Mouse (Mus musculus): ENCODE results near the gene 1700023F06Rik.
"Not testable (repeated sequence)": the region's sequence is repeated elsewhere in the genome, so short reads cannot be mapped to it uniquely, and the experiment has no call there.

The 1700023F06Rik gene

DNA sequence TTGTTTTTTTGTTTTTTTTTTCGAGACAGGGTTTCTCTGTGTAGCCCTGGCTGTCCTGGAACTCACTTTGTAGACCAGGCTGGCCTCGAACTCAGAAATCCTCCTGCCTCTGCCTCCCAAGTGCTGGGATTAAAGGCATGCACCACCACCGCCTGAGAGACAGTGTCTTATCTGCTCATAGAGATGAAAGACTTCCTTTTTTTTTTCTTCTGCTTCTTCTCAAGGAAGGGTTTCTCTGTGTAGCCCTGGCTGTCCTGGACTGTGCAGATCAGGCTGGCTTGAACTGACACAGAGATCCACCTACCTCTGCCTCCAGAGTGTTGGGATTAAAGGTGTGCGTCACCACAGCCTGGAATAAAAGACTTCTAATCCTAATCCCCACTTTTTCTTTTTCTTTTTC is 14.4 kb upstream of the 1700023F06Rik start:
- not testable (repeated sequence) for DNase-seq

DNA sequence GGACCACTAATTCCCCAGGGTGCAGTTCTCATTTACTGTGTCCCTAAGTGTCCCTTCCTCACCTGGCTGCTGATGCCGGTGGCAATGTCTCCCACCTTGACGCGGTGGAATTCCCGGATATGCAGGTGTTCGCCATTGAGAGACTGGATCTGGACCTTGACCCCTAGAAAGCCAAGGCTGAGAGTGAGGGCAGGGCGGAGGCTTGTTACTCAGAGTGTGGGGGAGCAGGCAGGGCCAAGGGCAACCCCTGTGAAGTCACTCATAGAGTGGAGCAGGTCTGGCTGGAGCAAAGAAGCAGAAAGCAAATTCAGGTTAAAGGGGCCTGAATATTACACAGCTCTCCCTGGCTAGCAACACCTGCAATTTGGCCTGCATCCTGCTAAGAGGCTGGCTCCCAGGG is 13.1 kb upstream of the 1700023F06Rik start:
- no peak for DNase-seq

DNA sequence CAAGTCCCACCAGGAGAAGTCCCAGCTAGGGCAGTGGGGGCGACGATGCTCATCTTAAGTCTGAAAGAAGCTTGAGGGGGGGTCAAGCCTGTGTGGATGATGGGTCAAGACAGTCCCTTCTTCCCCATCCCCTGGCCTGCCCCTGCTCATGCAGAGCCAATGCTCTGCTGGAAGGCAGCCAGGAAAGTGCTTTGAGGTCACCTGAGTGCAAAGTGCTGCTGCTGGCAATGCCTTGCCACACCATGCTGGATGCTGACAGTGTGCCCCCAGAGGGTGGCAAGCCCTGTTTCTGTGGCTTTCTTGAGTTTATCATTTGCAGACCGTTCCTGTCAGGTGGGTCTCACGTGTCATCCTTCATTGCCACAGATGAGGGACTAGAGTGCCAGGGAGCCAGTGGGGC is 11.6 kb upstream of the 1700023F06Rik start:
- DNase-seq, result no peak

DNA sequence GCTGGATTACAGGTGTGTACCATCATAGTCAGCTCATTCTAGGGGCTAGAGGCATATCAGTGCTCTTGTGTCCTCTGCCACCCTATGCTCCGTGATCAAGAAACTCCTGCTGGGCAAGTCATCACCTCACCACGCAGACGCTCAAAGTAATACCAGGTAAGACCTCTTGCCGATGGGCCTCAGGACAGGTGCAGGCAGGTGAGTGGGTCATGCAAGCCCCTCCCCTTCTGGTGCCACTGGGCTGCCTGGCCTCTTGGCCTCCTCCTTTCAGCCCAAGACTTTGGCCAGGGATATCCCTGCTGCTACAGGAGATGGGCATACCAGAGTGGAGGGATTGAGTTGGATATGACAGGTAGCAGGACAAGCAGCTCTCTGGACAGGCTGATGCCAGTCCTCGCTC is 10.9 kb upstream of the 1700023F06Rik start:
- DNase-seq, result no peak

DNA sequence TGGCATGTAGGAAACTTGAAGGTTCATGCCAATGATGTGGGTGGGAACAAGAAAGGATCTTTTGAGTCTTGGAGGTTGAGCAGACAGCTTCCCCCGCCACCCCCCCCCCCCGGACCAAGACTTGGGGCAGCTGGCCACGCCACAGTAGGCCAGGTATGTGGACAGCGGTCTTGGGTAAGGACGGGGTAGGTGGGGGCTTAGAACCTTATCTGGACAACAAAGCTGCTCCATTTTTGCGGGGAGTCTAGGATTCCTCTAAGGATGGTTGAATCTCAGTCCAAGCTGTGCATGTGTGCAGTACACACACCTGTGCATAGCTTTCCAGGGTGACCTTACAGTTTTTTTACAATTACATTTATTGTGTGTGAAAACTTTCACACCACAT is 10.2 kb upstream of the 1700023F06Rik start:
- no peak for DNase-seq

DNA sequence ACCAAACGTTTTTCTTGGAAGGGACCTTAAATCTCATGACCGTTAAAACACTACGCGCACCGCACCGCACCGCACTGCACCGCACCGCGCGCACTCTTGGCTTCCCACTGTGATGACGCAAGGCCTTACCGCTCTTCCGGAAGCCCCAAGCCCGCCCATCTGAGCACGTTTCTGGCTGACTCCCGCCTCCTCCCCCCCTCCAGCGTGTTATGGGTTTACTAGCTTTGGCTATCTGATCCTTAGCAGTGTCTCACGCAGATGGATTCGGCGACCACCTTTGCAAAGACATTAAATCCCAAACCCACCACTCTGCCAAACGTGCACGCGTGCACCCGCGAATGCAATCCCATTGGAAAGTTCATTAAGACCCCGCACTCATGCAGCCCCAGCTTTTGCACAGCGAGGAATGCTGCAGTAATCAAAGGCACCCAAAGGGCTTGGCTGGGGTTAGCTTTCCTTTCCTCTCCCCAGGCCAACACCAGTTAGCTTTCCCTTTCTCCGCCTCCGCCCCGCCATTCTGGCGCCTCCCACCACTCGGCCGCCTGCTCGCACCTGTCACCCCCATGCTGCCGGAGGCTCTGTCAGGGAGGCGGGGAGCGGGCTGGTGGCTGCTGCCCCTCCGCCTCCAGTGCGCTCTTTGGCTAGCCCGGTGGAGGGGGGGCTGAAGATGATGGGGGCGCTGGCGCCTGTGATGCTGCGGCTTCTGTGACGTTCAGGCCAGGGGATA is 9.6 kb upstream of the 1700023F06Rik start, which contains the start of gene Spata32:
Spata32 (minus strand) TSS at position 643 of the 727 bp plus-strand sequence.
- DNase-seq, result peak; percentile 62 to 67

DNA sequence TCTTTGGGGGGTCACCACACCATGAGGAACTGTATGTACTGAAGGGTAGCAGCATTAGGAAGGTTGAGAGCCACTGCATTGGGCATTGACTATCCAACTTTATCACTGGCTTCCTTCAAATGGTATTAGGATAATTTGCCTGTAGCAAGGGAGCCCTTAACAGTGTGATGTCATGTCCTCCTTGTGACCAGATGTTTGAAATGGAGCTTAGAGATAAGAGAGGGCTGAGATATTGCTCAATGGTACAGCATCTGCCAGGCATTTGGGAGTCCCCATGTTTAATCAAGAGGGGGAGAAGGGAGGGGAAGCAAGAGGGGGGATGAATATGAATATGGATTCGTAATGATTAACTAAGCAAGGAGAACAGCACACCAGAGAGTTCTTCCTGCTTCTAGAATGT is 7.0 kb upstream of the 1700023F06Rik start:
- no peak for DNase-seq

DNA sequence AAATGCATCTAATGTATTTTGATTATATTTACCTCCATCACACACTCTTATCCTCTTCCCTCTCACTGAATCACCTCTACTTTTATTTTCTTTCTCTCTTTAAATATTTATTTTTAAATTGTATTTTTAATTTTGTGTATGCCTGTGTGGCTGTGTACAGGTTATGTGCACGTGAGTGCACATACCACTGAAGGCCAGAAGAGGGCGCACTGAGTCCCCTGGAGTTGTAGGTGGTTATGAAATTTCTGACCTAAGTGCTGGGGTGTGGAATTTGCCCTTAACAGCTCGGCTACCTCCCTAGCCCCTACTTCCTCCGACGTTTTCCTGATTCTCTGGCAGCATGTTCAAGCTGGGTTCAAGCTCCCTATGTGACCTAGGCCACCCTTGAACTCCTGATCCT is 5.4 kb upstream of the 1700023F06Rik start:
- DNase-seq, result no peak

DNA sequence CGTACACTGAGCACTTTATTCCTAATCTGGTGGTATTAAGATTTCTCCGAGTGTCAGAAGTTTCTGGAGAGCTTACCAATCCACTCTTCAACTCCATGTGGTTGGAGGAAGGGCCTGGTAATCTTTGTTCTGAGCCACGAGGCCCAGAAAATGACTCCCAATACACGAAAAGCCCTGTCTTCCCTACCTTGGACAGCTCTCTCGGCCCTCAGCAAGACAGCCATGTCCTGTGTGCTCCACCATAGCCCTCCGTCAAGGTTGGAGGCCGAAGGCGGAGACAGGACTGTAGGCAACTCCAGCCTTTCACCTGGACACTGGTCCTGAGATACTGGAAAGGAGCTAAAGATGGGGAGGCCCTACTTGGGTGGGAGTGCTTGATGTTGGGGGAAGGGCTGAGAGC is 1.9 kb upstream of the 1700023F06Rik start:
- DNase-seq, result no peak

DNA sequence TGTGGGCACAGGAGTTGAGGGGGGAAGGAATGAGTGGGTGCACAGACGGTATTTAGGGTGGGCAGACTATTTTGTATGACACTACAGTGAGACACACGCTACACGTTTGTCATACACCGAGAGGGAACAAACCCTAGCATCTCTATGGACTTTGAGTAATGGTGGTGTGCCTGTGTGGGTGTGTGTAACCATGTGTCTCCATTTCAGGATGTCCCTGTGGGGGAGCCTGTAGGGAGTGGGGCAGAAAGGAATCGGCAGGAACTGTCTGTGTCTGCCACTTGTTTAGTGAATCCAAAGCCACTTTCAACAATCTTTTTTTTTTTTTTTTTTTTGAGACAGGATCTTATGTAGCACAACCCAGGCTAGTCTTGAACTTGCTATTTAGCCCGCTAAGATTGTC is 2.2 kb downstream of the 1700023F06Rik start:
- no peak for DNase-seq

DNA sequence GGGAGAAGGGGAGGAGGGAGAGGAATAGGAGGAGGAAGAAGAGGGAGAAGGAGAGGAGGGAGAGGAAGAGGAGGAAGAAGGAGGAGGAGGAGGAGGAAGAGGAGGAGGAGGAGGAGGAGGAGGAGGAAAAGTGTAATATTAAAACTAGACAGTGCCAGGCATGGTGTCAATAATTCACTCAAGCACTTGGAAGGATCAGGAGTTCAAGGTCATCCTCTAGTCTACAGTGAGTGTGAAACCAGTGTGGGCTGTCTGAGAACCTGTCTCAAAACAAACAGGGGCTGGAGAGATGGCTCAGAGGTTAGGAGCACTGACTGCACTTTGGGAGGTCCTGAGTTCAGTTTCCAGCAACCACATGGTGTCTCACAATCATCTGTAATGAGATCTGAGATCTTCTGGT is 6.0 kb downstream of the 1700023F06Rik start:
- no peak for DNase-seq

DNA sequence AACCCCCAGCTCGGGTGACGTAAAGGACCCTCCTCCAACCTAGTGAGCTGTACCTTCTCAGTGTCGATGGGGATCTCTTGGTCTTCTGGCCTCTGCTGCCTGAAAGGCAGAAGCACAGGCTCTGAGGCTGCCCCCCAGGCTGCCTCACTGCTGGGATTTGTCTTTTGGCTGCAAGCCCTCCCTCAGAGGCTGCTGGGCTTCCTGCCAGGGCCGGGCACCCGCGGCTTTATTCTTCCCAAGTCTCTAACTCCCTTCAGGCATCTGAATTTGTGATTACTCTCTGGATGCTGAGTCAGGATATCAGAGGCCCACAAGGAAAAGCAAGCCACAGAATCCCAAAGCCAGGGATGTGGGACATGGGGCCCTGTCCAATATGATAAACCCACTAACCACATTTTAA is 6.7 kb downstream of the 1700023F06Rik start:
- DNase-seq, result peak; percentile 57 to 69

DNA sequence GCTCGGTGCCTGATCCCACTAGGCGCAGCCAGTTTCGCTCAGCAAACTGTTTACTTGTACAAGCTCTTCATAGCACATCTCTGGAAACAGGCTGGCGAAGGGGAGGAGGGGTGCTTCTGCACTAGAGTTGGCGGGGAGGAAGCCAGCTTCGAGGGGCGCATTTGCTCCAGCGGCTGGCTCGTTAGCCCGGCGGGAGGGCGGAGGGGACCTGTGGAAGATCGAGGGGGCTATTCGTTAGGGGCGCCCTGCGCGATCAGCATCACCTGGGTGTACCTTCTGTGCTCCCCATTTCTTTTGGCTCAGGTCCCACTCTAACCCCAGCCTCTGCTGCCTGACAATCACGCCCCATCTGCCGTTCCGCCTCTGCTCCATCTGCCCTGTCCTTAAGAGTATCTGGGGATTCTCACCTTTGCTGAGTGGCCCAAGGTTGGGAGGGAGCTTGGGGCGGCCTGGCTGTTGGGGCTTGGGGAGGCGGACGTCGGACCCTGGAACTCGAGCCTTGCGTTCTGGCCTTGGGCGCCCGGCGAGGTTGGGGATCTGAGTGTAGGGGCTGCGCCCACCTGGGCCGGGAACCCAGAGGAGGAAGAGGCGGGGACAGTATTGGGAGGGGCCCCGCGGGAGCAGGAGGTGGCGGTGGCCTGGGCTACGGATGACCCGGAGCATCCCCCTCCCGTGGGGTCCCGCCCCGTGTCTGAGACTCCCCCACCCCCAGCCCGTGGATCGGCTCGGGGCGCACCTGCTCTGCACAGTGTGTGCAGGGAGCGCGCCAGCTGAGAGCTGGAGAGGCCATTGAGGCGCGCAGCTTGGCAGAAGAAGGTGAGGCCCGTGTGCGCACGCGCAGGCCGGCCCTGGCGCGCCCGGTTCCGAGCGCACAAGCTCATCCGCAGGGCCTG is 9.2 kb downstream of the 1700023F06Rik start:
- peak; percentile 49 to 56 for DNase-seq

DNA sequence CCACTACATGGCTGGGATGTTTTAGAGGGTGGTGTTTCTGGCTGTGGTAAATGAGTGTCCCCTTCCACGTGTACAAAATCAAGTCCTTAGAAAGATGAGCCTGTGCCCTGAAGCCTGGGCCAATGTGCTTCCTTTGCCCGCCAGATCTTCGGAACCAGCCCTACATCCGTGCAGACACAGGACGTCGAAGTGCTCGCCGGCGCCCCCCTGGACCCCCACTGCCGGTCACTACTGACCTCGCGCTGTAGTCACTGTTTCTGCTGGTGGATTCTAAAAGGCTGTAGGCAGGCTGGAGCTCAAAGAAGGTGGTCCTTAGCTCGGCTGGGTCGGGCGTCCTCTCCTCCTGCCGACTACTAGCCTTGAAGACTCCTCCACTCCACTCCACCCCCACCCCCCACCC is 10.0 kb downstream of the 1700023F06Rik start:
- DNase-seq, result peak in 1 of 2 experiments; percentile 19

DNA sequence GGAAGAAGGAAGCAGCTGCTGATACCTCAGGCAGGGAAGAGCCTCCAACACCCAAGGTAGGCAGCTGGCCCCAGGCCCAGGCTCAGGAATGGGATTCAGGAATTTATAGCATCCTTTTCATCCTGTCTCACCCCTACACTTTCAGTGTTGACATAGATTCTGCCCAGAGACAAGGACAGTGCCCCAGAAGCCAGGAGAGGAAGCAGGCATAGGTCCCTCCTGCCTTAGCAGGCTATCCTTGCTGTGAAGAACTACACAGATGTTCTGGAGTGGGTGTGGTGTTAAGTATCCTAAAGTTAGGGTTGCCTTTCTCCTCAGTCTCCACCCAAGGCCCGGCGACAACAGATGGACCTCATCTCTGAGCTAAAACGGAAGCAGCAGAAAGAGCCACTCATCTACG is 11.0 kb downstream of the 1700023F06Rik start:
- DNase-seq, result no peak

DNA sequence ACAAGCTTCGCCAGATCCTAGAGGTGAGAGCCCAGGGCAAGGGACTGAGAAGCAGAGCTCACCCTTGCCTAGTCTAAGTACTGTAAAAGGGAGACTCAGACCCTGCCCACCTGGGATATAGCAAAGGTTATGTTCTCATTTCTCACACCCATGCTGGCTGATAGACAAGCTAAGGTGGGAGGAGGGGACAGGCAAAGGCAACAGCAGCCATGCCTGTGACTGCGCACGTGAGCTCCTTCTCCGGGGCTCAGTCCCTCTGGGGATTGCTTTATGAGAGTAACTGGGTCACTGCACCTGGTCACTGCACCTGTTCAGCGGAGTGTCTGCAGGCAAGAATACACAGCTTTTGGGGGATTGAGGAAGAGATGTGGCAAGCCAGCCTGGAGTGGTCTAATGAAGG is 12.7 kb downstream of the 1700023F06Rik start:
- peak in 1 of 2 experiments; percentile 13 for DNase-seq

DNA sequence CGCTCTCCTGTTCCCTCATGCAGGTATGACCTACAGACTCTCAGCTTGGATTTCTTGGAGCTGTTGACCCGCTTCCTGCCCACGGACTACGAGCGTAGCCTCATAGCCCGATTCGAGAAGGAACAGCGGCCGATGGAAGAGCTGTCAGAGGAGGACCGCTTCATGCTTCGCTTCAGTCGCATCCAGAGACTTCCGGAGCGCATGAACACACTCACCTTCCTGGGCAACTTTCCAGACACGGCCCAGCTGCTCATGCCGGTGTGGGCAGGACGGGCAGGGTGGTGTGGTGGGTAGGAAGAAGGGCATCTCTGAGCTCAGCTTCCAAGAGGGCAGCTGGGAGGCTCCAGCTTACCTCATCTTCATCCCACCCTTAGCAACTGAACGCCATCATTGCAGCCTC is 13.1 kb downstream of the 1700023F06Rik start:
- DNase-seq, result peak in 1 of 2 experiments; percentile 18

DNA sequence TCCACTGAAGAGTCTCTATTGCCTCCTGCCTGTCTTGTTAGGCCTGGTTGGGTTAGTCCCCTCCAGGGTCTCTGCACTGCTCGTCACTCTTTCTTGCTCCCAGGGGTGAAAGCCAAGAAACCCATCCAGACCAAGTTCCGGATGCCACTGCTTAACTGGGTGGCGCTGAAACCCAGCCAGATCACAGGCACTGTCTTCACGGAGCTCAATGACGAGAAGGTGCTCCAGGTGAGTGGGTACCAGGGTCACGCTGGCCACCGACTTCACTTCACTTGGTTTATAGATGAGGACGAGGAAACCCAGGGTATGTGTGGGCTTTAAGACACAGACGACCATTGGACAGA is 14.6 kb downstream of the 1700023F06Rik start:
- no peak for DNase-seq

DNA sequence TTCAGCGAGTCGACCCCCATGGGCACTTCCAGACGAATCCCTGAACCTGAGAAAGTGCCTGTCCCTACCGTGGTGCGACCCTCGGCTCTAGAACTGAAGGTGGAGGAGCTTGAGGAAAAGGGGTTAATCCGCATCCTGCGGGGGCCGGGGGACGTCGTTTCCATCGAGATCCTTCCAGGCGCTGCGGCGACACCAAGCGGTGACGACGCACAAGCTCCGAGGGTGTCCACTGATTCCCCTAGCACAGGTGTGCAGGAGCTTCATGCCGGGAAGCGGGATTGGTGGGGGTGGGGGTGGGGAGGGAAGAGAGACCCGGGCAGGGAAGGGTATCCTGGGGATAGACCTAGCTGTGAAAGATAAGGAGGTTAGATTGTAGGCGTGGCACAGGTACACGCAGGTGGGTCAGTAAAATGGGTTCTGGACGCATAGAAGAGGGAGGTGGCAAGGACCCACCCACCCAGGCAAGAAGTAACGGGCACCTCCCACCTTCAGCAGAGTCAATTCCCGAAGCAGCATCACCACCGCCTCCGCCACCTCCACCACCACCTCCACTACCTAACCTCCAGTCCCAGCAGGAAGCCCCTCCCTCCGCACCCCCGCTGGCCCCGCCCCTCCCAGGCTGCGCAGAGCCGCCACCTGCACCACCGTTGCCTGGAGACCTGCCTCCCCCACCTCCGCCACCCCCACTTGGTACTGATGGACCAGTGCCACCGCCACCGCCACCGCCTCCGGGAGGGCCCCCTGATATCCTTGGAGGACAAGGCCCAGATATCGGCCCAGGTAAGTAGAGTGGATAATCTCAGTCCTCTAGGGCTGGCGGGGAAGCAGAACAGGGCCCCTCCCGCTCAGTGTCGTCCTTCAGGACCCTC is 15.2 kb downstream of the 1700023F06Rik start:
- DNase-seq, result peak; percentile 33 to 39

DNA sequence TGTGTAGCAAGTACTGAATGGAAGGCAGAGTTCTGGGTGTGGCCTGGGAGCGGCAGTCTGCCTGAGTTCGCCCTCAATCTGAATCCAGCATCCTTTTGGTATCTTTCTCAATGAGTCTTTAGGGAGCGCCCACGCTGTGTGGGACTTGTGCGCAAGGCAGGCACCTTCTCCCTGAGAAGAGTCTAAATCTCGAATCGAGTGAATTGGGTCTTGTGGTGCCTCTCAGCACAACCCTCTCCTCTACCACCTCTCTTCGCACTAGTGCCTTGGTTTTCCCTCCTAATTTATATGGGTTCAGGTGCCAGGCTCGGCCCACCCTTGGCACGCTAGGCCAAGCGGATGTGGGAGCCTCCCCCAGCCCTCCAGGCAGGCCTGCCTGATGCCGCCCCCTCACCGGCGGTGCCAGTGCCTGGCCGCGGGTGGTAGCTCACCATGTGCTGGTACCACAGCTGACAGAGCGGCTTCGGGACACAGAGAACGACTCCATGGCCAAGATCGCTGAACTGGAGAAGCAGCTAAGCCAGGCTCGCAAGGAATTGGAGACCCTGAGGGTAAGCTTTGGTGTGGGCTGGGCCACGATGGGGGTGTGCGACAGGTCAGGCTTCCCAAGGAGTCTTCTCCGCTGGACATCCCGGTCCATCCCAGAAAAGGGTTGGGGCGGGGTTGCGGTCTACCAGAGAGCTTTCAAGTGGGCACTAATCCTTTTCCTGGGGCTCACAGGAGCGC is 16.0 kb downstream of the 1700023F06Rik start:
- DNase-seq, result peak in 1 of 2 experiments; percentile 17

DNA sequence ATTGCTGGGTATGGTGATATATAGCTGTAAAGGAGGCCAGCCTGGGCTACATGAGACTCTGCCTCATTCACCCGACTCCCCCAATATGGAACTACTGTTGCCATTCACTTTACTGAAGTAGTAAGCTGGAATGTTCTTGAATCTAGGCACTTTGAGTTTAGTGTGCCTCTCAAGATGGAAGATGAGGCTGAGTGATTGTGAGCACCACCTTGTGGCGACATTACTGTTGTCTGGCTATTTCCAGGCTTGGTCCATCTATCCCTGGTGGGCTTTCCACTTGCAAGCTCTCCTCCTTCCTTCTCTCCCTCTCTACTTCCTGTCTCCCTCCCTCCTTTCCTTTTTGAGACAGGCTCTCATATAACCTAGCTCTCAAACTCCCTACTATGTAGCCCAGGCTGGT is 23.5 kb downstream of the 1700023F06Rik start:
- DNase-seq, result peak; percentile 27 to 60

DNA sequence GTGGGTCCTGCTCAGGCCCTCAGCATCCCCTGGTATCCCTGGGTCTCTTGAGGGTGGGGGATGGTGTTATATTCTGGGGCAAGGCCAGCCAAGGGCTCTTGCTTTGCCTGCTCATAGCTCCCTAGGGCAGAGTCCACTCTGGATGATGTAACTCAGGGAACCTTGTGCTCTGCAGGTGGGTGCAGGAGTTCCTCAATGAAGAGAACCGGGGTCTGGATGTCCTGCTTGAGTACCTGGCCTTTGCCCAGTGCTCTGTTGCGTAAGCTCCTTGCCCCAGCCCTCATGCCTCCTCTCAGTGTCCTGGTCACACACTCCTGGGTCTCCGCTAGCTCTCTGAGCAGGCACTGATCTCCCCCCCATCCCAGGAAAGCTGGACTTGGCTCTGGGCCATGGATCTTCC is 26.4 kb downstream of the 1700023F06Rik start:
- peak in 1 of 2 experiments; percentile 20 for DNase-seq

All from lung, postnatal 4 days (tissue).